Mouse (Mus musculus) heart, postnatal 4 days (tissue): ENCODE data around the gene Ppp1r12a. TPM values are rescaled to one million over a fixed set of nuclear protein-coding genes. Genes with fewer than 3 reads are reported as not detected.
A peak's percentile ranks its signal among the peaks of the same experiment; 100 is the strongest.
"Not testable (repeated sequence)": the region's sequence is repeated elsewhere in the genome, so short reads cannot be mapped to it uniquely, and the experiment has no call there.

Source experiments
- DNase-seq: peaks from one replicate; pipeline ENCODE4 v3.0.0; 2021
- total RNA-seq, 2 experiments: library from RNA; stranded (reverse); gene quantifications; 2 replicates each; pipeline ENCODE4 v1.2.3; 2021

Ppp1r12a gene
- total RNA-seq, 2 experiments from 2014 or later, result 173 to 182 TPM

DNA sequence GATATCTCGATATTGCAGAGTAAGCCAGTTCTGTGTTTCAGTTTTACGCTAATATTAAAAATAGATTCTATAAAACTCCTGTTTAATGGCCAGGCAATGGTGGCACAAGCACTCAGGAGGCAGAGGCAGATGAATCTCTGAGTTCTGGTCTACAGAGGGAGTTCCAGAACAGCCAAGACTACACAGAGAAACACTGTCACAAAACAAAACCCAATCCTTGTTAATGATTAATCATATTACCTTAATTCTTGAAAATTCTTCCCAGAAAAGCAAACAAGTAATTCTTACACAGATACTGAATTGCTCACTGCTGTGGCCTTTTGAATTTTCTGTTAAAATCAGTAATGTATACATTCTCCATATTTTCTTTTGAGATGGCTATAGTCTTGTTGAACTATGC, 37.0 kb downstream of the Ppp1r12a start:
- no peak for DNase-seq

DNA sequence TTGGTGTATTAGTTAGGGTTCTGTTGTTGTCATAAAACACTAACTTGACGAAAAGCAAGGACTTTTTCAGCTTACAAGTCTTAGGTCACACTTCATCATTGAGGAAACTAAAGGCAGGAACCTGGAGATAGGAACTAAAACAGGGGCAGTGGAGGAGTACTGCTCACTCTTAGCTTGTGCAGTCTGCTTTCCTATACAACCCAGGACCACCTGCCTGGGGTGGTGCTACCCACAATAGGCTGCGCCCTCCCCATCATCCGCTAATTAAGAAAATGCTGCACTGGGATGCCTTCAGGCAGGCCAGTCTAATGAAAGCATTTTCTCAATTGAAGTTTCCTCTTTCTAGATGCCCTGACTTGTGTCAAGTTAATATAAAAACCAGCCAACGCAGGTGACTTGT, 40.1 kb downstream of the Ppp1r12a start:
- DNase-seq, result no peak

DNA sequence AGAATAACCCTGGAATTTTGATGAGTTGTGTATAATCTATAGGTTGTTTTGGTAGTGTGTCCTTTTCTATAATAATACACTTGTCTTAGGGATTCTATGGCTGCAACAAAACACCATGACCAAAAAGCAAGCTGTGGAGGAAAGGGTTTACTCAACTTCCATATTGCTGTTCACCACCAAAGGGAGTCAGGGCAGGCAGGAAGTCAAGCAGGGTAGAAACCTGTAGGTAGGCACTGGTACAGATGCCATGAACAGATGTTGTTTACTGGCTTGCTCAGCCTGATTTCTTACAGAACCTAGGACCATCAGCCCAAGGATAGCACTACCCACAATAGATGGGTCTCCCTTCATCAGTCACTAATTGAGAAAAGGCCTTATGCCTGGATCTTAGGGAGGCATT, 41.4 kb downstream of the Ppp1r12a start:
- DNase-seq, result no peak

DNA sequence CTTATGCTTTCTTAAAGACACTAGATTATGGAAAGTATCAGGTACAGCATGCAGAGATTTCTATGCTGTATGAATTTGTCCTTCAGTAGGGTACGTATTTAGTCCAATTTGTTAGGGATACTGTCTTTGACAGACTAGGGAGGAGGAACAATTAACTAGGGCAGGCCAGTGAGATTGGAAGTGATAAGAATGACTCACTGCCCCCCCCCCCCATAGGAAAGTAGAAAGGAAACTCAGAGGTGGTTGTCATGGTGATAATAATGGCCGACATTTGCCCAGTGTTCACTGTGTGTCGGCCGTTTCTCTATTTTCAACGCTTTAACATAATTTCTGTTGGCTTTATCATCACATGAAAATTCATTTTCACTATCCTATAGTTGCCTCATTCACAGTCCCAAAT, 47.4 kb downstream of the Ppp1r12a start:
- DNase-seq, result no peak

DNA sequence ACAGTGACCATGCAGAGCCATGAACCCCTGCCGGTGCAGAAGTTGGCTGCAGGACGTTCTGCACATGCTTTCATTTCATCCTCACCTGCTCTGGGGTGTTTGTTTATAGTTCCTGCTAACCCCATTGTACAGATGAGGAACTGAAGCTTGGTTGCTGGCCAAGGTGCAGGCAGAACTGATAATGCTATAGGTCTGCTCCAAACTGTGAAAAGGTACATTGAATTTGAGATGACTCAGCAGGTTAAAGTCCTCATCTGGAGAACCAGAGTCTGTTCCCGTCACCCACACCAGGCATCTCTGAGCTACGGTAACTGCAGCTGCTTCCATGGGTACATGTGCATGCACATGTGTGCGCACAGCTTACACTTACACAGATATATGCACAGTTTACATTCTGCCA, 62.4 kb downstream of the Ppp1r12a start:
- no peak for DNase-seq

DNA sequence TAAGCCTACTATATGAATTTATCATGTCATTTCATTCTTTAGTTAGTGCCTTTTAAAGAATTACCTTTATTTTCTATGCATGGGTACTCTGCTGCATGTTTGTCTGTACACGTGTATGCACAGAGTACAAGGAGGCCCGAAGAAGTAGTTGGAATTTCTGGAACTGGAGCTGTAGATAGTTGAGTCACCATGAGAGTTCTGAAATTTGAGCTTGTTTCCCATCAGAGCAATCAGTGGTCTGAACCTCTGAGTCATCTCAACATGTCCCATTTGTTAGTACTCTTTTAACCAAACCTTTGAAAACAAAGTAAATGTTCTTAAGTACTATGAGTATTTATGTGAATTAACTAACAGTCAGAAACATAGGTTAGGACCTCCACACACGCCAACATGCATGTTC, 75.1 kb downstream of the Ppp1r12a start:
- DNase-seq, result no peak

DNA sequence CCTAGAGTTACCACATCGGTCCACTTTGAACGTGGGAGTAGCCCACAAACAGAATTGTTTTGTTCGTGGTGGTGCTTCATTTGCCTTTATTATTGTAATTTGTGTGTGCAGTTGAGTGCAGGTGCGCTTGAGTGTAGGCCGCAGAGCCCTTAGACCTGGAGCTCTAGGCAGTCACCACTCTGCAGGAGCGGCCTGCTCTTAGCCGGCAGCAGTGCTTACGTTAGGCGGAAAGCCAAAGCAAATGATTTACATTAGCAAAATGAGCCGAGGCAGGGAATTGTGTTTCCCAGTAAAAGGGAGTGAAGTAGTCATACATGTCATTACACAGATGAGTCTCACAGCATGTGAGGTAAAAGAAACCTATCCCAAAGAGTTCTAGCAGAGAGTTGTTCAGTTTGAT, 77.1 kb downstream of the Ppp1r12a start:
- DNase-seq, result no peak

DNA sequence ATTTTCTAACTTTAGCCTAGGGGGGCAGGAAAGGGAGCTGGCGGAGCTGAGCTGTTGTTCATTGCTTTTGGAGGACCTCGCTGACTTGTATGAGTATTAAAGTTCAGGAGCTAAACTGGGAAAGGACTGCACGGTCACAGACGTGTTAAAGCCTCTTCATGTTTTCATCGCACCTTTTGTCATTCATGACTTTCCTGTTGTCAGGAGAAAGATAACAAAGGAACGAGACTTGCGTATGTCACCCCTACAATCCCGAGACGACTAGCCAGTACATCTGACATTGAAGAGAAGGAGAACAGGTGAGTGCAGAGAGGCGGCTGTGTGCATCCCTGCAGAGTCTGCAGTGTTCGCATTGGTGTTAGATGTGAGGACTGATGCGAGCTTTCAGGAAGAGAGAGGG, 88.7 kb downstream of the Ppp1r12a start:
- no peak for DNase-seq

DNA sequence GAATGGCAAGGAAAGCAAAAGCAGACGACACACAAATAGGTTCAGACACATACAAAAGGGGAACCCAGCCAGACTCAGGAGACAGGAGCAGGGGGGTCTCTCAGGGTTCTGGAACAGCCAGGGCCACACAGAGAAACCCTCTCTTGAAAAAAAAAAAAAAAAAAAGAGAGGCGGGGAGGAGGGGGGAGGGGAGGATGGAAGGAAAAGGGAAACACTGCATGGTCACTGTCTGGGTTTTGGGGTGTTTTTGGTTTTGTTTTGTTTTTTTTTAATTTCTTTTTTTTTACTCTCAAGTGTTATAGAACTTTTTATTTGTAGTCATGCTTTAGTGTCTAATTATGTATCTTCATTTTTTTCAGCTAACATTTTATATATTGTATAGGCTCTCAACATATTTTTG, 89.2 kb downstream of the Ppp1r12a start:
- no peak for DNase-seq

DNA sequence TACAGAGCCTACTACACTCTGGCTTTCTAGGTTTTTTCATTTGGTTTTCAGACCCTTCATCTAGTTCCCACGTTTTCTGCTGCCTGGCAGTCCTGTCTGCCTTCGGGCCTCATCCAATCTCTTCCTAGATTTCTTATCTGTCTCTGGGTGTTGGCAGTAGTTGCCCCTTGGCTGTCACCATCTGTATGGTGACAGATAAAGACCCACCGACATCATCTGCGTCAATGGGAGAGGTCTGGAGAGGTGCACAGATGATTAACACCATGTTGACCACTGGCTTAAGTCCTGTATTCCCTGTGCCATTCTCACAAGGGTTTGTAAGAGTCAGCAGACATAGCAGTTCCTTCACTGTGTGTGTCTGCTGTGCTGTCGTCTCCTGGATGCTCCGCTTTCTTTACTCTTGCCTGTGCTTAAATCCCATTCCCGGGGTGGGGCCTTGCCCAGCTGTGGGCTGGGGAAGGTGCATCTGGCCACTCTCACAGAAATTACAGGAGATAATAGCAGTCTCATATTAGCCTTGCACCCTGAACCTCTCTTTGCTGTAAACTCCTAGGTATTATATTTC, 93.9 kb downstream of the Ppp1r12a start:
- DNase-seq, result no peak

DNA sequence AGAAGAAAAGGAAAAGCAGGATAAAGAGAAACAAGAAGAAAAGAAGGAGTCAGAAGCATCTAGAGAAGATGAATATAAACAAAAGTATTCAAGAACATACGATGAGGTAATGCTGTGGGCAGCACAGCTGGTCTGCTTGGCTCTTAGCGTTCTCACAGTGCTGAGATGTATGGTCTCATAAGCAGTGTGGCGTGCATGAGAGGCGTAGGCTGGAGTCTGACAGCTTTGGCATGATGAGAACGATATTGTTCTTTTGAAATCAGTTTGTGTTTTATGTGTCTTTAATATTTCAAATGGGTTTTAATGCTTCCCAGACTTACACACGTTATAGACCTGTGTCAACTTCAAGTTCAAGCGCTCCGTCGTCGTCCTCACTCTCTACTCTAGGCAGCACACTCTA, 98.9 kb downstream of the Ppp1r12a start:
- DNase-seq, result no peak

DNA sequence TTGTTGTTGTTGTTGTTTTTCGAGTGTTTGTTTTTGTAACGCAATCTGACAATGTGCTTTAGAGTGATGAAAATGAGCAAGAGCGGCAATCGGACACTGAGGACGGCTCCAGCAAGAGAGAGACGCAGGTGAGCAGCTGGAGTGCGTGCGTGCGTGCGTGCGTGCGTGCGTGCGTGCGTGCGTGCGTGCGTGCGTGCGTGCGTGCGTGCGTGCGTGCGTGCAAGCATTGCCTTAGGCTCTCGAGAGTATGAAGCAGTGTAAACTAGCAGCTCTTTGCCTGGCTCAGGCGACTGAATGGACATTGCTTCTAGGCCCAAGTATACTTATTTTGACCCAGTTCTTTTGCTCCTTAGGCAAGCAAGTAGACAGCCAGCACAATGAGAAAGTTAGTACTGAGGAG, 102.6 kb downstream of the Ppp1r12a start:
- no peak for DNase-seq

DNA sequence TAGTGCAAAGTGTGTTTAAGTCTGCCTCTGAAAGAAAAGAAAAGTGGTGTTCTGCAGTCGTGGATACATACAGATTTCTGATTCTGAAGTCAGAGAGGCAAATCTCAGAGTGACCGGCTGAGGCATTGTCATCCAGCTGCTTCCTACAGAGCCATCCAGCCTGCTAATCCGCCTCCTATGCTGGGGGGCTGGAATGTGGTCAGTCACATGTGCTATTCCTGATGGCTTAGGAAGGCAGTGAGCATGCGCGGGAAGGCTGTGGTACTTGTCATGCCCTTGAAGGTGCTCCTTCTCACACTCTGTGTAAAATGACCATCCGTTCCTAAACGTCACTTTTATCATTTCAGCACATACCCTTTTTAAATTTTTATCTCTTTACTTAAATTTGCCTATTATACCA, 109.2 kb downstream of the Ppp1r12a start:
- DNase-seq, result no peak

DNA sequence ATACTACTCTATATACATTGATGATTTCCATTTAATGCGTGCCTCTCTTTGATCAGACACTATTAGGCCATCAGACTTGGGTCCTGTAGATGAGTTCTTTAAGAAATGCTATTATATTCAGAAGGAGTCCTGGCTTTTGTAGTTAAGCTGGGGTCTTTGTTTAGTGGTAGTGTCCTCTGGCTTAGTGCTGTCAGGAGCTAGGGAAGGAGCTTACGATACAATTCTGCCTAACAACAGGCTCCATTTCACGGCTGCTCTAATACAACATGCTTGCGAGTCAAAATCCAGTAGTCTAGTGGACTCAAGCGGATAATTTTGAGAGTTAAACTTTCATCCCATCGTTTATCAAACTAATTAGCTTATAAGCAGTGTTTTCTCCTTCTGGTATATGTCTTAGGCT, 114.7 kb downstream of the Ppp1r12a start:
- no peak for DNase-seq

DNA sequence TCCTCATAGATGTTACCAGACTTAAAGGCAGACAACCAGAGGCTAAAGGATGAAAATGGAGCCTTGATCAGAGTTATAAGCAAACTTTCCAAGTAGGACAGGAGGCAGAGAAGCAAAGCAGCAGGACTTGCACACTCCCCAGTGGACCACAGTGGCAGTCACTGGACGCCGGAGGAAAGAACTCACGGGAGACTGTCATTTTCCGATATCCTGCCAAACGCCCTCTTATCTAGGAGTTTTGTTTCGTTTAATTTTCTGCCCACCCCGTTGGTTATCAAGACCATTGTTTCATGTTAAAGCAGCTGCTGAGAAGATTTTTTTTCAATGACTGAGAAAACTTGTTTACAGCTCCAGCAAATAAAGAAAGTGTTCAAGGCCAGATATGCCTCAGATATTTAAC, 115.2 kb downstream of the Ppp1r12a start:
- DNase-seq, result no peak

DNA sequence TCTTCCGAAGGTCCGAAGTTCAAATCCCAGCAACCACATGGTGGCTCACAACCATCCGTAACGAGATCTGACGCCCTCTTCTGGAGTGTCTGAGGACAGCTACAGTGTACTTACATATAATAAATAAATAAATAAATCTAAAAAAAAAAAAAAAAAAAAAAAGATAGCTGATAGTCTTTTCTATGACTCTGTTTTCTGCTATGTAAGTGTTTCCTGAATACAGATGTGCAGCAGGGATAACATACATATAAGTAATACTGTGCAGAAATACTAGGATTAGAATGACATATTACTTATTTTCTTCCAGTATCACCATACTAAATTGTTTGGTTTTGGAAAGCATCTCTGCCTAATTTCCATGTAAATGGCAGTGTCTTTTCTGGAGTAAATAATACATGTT, 119.1 kb downstream of the Ppp1r12a start:
- DNase-seq, result not testable (repeated sequence)

DNA sequence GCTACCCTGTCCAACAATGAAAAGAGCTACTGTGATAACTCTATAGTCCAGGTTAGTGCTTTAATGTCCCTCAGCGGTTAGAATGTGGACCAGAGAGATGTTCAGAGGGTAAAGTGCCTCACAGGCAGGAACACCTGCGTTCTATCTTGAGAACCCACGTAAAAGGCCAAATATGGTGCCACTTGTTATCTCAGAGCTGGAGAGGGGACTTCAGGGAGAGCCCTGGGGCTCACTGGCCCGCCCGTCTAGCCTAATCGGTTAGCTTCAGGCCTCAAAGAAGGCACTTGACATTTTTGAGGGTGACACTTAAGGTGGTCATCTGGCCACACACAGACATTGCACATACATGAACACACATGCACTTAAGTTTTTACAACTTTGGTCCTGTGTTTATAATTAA, 120.4 kb downstream of the Ppp1r12a start:
- DNase-seq, result peak; percentile 24

DNA sequence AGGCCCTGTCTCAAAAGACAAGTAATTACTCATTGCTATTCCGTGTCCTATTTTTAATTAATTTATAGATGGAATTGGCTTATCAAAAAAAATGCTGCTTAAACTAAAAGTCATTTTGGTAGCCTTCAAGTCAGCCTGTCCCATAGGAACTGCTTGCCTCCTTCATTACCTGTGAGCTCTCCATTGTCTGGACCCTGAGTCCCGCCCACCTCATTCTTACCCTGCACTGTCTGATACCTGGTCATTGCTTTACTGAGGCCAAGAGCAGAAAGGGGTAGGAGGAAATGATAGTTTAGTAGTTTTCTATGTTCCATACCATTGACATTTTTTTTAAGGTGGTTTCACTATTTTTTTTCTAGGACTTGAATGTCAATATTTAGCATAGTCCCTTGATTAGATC, 121.4 kb downstream of the Ppp1r12a start:
- no peak for DNase-seq

DNA sequence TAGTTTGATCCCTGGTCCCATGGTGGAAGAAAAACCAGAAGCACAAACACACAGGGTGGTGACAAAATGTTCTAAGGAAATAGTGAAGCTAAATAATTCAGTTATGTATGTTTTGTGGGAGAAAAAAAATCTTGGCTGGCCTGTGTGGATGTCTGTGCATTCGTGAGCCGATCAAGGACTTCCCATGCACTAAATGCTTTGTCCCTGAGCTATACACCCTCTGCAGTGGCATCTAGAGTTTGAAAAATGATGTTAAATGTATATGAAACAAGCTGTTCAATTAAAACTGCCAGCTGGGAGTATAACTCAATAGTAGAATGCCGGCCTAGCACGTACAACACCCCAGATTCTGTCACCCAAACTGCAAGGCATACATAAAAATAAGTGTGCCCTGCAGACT, 121.8 kb downstream of the Ppp1r12a start:
- no peak for DNase-seq

DNA sequence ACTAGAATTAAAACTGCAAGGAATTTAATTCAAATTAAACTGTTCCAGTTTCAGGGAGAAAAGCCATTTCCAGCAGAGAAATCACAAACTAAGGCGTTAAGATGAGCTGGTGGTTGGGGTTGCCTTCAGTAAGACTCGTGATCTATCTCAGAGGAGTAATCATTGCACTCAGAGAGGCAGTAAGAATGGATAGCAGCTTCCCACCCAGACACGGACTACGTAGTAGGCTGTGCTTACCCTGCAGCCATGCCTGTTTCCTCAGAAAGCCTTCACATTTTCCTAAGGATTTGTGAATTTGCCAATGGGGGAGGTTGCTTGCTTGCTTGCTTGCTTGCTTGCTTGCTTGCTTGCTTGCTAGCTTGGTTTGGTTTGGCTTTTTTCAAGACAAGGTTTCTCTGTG, 122.5 kb downstream of the Ppp1r12a start:
- no peak for DNase-seq

DNA sequence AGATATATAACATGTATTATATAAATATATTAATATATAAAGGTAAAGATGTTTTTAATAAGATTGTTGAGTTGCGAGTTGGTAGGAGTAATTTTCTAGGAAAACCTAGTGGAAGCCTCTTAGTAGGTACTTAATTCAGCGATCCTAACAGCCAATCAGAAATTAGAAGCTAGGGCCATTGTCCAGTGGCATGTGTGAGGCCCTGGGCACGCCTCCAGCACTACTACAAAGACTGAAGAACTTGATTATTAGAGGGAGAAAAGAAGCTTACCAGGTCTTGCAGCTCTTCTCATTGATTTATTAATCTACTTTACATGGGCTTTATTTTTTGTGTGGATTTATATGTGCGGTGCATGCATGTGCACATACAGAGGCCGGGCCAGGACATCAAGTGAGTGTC, 123.0 kb downstream of the Ppp1r12a start:
- no peak for DNase-seq

DNA sequence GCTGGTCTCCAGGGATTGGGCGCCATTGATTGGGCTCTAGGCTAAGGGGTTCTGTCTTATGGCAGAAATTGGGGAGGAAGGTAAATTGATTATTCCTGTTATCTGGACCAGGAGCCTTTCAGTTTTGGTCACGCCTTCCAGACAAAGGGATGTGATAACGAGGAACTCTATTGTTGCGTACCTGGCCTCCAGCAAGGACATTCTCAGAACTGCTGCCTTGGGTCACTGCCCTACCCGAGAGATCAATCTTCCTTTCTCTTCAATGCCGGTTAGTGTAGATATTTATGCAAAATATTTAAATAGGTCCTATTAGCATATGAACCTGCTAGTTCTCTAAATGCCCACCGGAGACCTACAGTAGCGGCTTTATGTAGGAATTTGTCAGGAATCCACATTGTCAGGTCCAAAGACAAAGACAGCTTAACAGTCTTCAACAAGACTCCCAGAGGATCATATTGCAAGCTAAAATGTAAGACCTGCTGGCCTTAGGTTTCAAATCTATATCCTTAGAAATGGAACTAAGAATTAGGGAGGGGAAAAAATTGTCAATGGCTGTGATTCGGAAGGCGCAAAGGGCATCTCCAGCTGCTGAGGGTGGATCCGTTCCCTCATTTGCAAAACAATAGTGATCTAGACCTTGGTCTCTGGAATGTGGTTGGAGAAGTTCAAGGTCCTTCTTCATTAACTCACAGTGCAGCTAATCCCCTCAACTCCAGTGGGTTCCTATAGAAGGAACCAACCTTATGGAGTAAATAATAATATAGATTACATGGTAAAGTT, 124.9 kb downstream of the Ppp1r12a start:
- DNase-seq, result no peak

DNA sequence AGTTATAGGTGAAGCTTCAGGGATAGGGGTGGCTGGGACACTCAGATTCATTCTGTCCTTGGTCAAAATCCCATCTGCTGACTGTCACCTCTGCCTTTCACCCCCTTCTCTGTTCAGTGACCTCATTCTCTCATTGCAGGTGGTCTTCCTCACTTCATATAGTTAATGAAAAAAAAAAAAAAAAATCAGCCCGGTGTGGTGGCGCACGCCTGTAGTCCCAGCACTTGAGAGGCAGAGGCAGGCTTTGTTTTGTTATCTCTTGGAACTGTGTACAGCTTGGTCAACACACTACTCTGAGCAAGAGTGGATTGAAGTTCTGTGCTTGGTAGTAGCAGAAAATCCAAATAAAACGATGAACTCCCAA, 125.4 kb downstream of the Ppp1r12a start:
- no peak for DNase-seq

DNA sequence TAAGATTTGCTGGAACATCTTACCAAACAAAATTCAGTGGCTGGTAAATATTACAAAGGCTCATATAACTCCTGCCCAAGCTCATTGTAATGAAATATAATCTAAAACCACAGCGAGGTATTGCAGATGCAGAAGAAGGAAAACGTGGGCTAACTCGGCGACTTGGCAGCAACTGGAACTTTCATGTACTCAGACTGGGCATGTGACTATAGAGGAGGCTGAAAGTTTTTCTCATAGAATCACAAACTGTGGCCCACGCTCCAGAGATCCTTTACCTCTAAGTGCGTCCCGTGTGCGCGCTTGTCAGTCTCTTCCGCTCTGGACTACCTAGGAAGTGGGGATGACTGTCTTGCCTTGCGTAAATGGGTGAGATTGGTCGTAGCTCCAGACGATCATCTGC, 128.1 kb downstream of the Ppp1r12a start:
- DNase-seq, result no peak
